Mouse (Mus musculus): ENCODE data around the gene Cask. TPM values are rescaled to one million over a fixed set of nuclear protein-coding genes. Genes with fewer than 3 reads are reported as not detected.

The Cask gene
- polyA plus RNA-seq, 2 experiments, result 1.5 to 1.6 TPM

DNA sequence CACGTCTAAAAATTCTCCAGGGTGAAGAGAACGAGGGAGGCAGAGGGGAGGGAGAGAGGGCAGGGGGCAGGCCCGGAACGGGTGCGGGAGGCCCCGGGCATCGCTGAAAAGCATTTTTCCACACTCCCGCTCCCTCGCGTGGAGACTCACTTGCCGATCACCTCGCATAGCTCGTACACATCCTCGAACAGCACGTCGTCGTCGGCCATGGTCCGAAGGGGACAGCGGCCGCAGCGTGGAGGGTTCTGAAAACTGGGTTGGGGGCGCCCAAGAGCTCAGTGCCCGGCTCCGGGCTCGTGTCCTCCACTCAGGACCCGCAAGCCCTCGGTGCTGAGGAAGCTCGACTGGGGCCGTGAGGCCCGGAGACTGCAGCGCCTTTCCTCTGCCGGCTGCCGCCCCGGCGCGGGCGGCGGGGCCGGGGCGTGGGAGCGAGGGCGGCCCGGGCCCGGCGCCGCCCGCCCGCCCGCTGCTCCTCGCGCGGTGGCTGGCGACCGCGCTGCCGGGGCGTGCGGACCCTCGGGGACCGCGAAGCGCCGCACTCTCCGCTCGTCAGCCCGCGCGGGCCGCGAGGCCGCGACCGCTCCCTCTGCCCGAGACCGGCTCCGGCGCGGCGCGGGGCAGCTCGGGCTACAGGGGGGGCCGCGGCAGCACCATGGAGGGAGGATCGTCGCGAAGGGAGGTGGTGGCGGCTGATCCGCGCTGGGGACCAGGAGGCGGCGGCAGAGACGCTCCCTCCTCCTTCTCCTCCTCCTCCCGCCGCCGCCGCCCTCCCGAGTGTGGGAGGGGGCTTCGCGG lies 5.1 kb downstream of the Cask start:
- Histone ChIP-seq H3K4me3 (ENCODE audit: insufficient read depth in 1 of 2, low read depth in 2 of 2, low read length in 2 of 2) (peak overlapping the region; percentile 63 to 75), H3K27me3 (ENCODE audit: control insufficient read depth, insufficient read depth, low read length) (no peaks in the 10 kb centered on the region; the same call in 1 of the 2 replicates), H3K27ac (no peak overlapping the region), H3K4me1 (replicated peaks; ENCODE audit: control insufficient read depth in 2 of 2, insufficient read depth in 2 of 2, low read length in 1 of 2) (peaks cover 0 to 2% of the 10 kb centered on the region in 2 experiments; a peak in 1 of 4 replicates), H3K9ac (replicated peaks) (peak overlapping the region; percentile 48; the same call in 1 of the 2 replicates), H3K36me3 (replicated peaks; ENCODE audit: control insufficient read depth, insufficient read depth, low read depth) (no peaks in the 10 kb centered on the region), H3K4me2 (ENCODE audit: low read depth) (peak overlapping the region; percentile 80), H3K9me3 (ENCODE audit: control insufficient read depth, low read length) (no peaks in the 10 kb centered on the region)
- no peak for DNase-seq (ENCODE audit: low read depth in 3 of 3, low spot score in 3 of 3)
- peak; percentile 6; the same call in 1 of the 2 replicates for TF ChIP-seq CTCF (IDR thresholded peaks at IDR 0.05; ENCODE audit: low read depth)
- TF ChIP-seq EP300 (IDR thresholded peaks at IDR 0.05; ENCODE audit: low read depth), result no peak
- ATAC-seq (ENCODE audit: insufficient read depth), result peak; percentile 77
- 11% methylated on average over 46 of the region's 100 CpGs for WGBS (ENCODE audit: insufficient replicate concordance)

- H3K36me3 ChIP-seq (replicated peaks; ENCODE audit: control insufficient read depth, insufficient read depth, low read depth), result no peaks in the 10 kb centered on the region
- ATAC-seq (ENCODE audit: insufficient read depth) (no peak), DNase-seq (ENCODE audit: low read depth in 3 of 3, low spot score in 3 of 3) (no peak)
- no peak overlapping the region for H3K9ac ChIP-seq (replicated peaks)
- H3K4me1 ChIP-seq (replicated peaks; ENCODE audit: control insufficient read depth in 2 of 2, insufficient read depth in 2 of 2, low read length in 1 of 2), result peaks cover 0 to 2% of the 10 kb centered on the region in 2 experiments; a peak in 1 of 4 replicates
- H3K27me3 ChIP-seq (ENCODE audit: control insufficient read depth, insufficient read depth, low read length), result no peaks in the 10 kb centered on the region; the same call in 1 of the 2 replicates
- H3K27ac ChIP-seq, result no peak overlapping the region
- no peaks in the 10 kb centered on the region for H3K9me3 ChIP-seq (ENCODE audit: control insufficient read depth, low read length)
- H3K4me3 ChIP-seq (ENCODE audit: insufficient read depth in 1 of 2, low read depth in 2 of 2, low read length in 2 of 2), result peak overlapping the region; percentile 63 to 75
- 15% methylated on average over 22 of the region's 22 CpGs for WGBS (ENCODE audit: insufficient replicate concordance)
- H3K4me2 ChIP-seq (ENCODE audit: low read depth), result peak overlapping the region; percentile 80
- no peak for TF ChIP-seq EP300 (IDR thresholded peaks at IDR 0.05; ENCODE audit: low read depth)
- no peak for TF ChIP-seq CTCF (IDR thresholded peaks at IDR 0.05; ENCODE audit: low read depth)
Observed at GRCm38 (mm10) chrX:13845141-13845857, 5.9 kb downstream of the Cask start.

- no peak overlapping the region for H3K27ac ChIP-seq
- no peaks in the 10 kb centered on the region for H3K27me3 ChIP-seq (ENCODE audit: control insufficient read depth, insufficient read depth, low read length)
- no peaks in the 10 kb centered on the region for H3K36me3 ChIP-seq (replicated peaks; ENCODE audit: control insufficient read depth, insufficient read depth, low read depth)
- H3K9me3 ChIP-seq (ENCODE audit: control insufficient read depth, low read length), result no peaks in the 10 kb centered on the region
- no peaks in the 10 kb centered on the region for H3K4me1 ChIP-seq (replicated peaks; ENCODE audit: control insufficient read depth in 2 of 2, insufficient read depth in 2 of 2, low read length in 1 of 2)
- no peak overlapping the region for H3K4me2 ChIP-seq (ENCODE audit: low read depth)
- ATAC-seq (ENCODE audit: insufficient read depth) (no peak), DNase-seq (ENCODE audit: low read depth in 3 of 3, low spot score in 3 of 3) (no peak)
- no peak overlapping the region for H3K4me3 ChIP-seq (ENCODE audit: insufficient read depth in 1 of 2, low read depth in 2 of 2, low read length in 2 of 2)
- H3K9ac ChIP-seq (replicated peaks), result no peak overlapping the region
- TF ChIP-seq CTCF (IDR thresholded peaks at IDR 0.05; ENCODE audit: low read depth) (no peak), EP300 (IDR thresholded peaks at IDR 0.05; ENCODE audit: low read depth) (no peak)
- WGBS (ENCODE audit: insufficient replicate concordance), result 43% methylated on average over 1 of the region's 1 CpGs
Observed at GRCm38 (mm10) chrX:13822792-13823191, 28.4 kb downstream of the Cask start.

GRCm38 (mm10) chrX:13798754-13799153 lies 52.4 kb downstream of the Cask start:
- H3K36me3 ChIP-seq (replicated peaks; ENCODE audit: control insufficient read depth, insufficient read depth, low read depth), result no peaks in the 10 kb centered on the region
- DNase-seq (ENCODE audit: low read depth in 3 of 3, low spot score in 3 of 3) (no peak), ATAC-seq (ENCODE audit: insufficient read depth) (no peak)
- no peak overlapping the region for H3K4me2 ChIP-seq (ENCODE audit: low read depth)
- H3K9ac ChIP-seq (replicated peaks), result no peak overlapping the region
- no peaks in the 10 kb centered on the region for H3K27me3 ChIP-seq (ENCODE audit: control insufficient read depth, insufficient read depth, low read length)
- no peak overlapping the region for H3K27ac ChIP-seq
- H3K4me1 ChIP-seq (replicated peaks; ENCODE audit: control insufficient read depth in 2 of 2, insufficient read depth in 2 of 2, low read length in 1 of 2), result no peaks in the 10 kb centered on the region
- H3K9me3 ChIP-seq (ENCODE audit: control insufficient read depth, low read length), result no peaks in the 10 kb centered on the region
- 22% methylated on average over 2 of the region's 2 CpGs for WGBS (ENCODE audit: insufficient replicate concordance)
- TF ChIP-seq CTCF (IDR thresholded peaks at IDR 0.05; ENCODE audit: low read depth) (no peak), EP300 (IDR thresholded peaks at IDR 0.05; ENCODE audit: low read depth) (no peak)
- H3K4me3 ChIP-seq (ENCODE audit: insufficient read depth in 1 of 2, low read depth in 2 of 2, low read length in 2 of 2), result no peak overlapping the region

GRCm38 (mm10) chrX:13765672-13766071 lies 85.5 kb downstream of the Cask start:
- WGBS (ENCODE audit: insufficient replicate concordance), result 63% methylated on average over 1 of the region's 1 CpGs
- H3K9me3 ChIP-seq (ENCODE audit: control insufficient read depth, low read length), result no peaks in the 10 kb centered on the region
- no peaks in the 10 kb centered on the region for H3K36me3 ChIP-seq (replicated peaks; ENCODE audit: control insufficient read depth, insufficient read depth, low read depth)

More at GRCm38 (mm10) chrX:13765672-13766071, 85.5 kb downstream of the Cask start:
- no peaks in the 10 kb centered on the region for H3K27me3 ChIP-seq (ENCODE audit: control insufficient read depth, insufficient read depth, low read length)
- TF ChIP-seq CTCF (IDR thresholded peaks at IDR 0.05; ENCODE audit: low read depth) (no peak), EP300 (IDR thresholded peaks at IDR 0.05; ENCODE audit: low read depth) (no peak)
- no peak overlapping the region for H3K4me2 ChIP-seq (ENCODE audit: low read depth)
- H3K27ac ChIP-seq, result no peak overlapping the region
- no peak for DNase-seq (ENCODE audit: low read depth in 3 of 3, low spot score in 3 of 3)
- no peak overlapping the region for H3K9ac ChIP-seq (replicated peaks)
- no peak overlapping the region for H3K4me3 ChIP-seq (ENCODE audit: insufficient read depth in 1 of 2, low read depth in 2 of 2, low read length in 2 of 2)
- no peak for ATAC-seq (ENCODE audit: insufficient read depth)
- no peaks in the 10 kb centered on the region for H3K4me1 ChIP-seq (replicated peaks; ENCODE audit: control insufficient read depth in 2 of 2, insufficient read depth in 2 of 2, low read length in 1 of 2)
